Mouse (Mus musculus): Measurements from ENCODE around the gene Dnah17.

Gene Dnah17

GRCm38 (mm10) chr11:118084266-118084665 lies 46.2 kb downstream of the Dnah17 start:
- DNase-seq, result no peak

GRCm38 (mm10) chr11:118083811-118084210 lies 46.6 kb downstream of the Dnah17 start:
- peak; percentile 77 for DNase-seq

- no peak for DNase-seq
Measured at GRCm38 (mm10) chr11:118082294-118082693, 48.1 kb downstream of the Dnah17 start.

GRCm38 (mm10) chr11:118079750-118080149 lies 50.7 kb downstream of the Dnah17 start:
- no peak for DNase-seq

GRCm38 (mm10) chr11:118076929-118077328 lies 53.5 kb downstream of the Dnah17 start:
- DNase-seq, result peak; percentile 25

GRCm38 (mm10) chr11:118075035-118075522 lies 55.4 kb downstream of the Dnah17 start:
- peak; percentile 39 for DNase-seq

- no peak for DNase-seq
Measured at GRCm38 (mm10) chr11:118071227-118071912, 59.1 kb downstream of the Dnah17 start.

- DNase-seq, result no peak
Measured at GRCm38 (mm10) chr11:118068812-118069332, 61.6 kb downstream of the Dnah17 start.

GRCm38 (mm10) chr11:118067588-118067987 lies 62.8 kb downstream of the Dnah17 start:
- no peak for DNase-seq

GRCm38 (mm10) chr11:118060038-118060437 lies 70.4 kb downstream of the Dnah17 start:
- DNase-seq, result no peak

- DNase-seq, result no peak
Measured at GRCm38 (mm10) chr11:118058872-118059271, 71.6 kb downstream of the Dnah17 start.

GRCm38 (mm10) chr11:118058367-118058766 lies 72.1 kb downstream of the Dnah17 start:
- no peak for DNase-seq

- DNase-seq, result peak; percentile 50
Measured at GRCm38 (mm10) chr11:118050174-118050573, 80.3 kb downstream of the Dnah17 start.

- DNase-seq, result no peak
Measured at GRCm38 (mm10) chr11:118049641-118050040, 80.8 kb downstream of the Dnah17 start.

GRCm38 (mm10) chr11:118043293-118043907 lies 87.0 kb downstream of the Dnah17 start:
- DNase-seq, result peak; percentile 79

- no peak for DNase-seq
Measured at GRCm38 (mm10) chr11:118042791-118043190, 87.6 kb downstream of the Dnah17 start.

GRCm38 (mm10) chr11:118035068-118035467 lies 95.4 kb downstream of the Dnah17 start:
- no peak for DNase-seq

GRCm38 (mm10) chr11:118034395-118034794 lies 96.0 kb downstream of the Dnah17 start:
- DNase-seq, result no peak

- no peak for DNase-seq
Measured at GRCm38 (mm10) chr11:118031134-118031533, 99.3 kb downstream of the Dnah17 start.

GRCm38 (mm10) chr11:118029170-118029569 lies 101.3 kb downstream of the Dnah17 start:
- no peak for DNase-seq

GRCm38 (mm10) chr11:118024111-118024510 lies 106.3 kb downstream of the Dnah17 start:
- DNase-seq, result no peak

GRCm38 (mm10) chr11:118023475-118023874 lies 107.0 kb downstream of the Dnah17 start:
- no peak for DNase-seq

- peak; percentile 79 for DNase-seq
Measured at GRCm38 (mm10) chr11:118021806-118022205, 108.6 kb downstream of the Dnah17 start.

GRCm38 (mm10) chr11:118018328-118018727 lies 112.1 kb downstream of the Dnah17 start:
- no peak for DNase-seq

Data from kidney, postnatal 14 days (tissue).